Mouse (Mus musculus): ENCODE data around the gene Nmnat2.

- TF ChIP-seq CTCF (IDR thresholded peaks at IDR 0.05; ENCODE audit: low read depth) (no peak), EP300 (optimal IDR thresholded peaks at IDR 0.05) (no peak)
These were observed 99.5 kb downstream of the Nmnat2 start for GRCm38 (mm10) chr1:153054112-153054821.

Measured in stomach, postnatal 0 days (tissue).